ENCODE assay signal across 18 mouse cellular contexts in the genomic region with DNA sequence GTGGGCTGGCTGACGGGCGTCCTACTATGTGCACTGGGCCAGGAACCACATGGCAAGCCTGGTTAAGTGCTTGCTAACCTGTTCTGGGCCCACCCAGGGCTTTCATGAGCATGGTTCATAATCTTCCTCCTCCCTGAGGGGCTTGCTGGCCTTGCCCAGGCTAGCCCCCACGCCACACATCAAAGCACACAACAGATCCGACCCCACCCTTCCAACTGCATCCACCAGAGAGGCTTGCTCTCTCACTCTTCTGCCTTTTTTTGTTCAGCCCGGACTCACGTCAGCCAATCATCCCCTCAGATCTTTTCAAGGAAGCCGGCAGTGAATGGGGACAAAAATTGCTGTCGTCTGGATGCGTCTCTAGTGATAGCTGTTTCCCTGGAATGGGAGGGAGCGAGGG.
DNase-seq lines count a peak whose midpoint lies in the region; ATAC-seq and TF ChIP-seq lines count a peak whose summit lies in the region.
"Had no signal": no experiment of that assay in that cellular context is flagged by ENCODE, and none has a peak within 500 bp of the region (broad histone marks: within the 10 kb centered on the region; RNA-seq: fewer than 3 reads in every experiment).

No protein-coding gene starts in this region.

- no peak for DNase-seq in midbrain, embryonic 10.5 days (ENCODE audit: low spot score)
- no peak for DNase-seq in midbrain, postnatal 0 days (ENCODE audit: low spot score)
- DNase-seq in MEL (ENCODE audit: low read depth, low spot score) = no peak
- no peak for DNase-seq in forebrain, embryonic 14.5 days (ENCODE audit: low spot score)
- DNase-seq in kidney, adult 18-20 months = no peak
- DNase-seq in left cerebral cortex, postnatal 4 days = no peak
- DNase-seq: adrenal gland, adult 2 months; cerebellum, adult 2 months; cerebellum, postnatal 36 days; heart, adult 11 months; heart, postnatal 36 days; kidney, adult 11 months; kidney, postnatal 10 days; lung, adult 2 months; lung, postnatal 36 days; thymus, postnatal 36 days had no signal

- ATAC-seq in midbrain, postnatal 0 days (ENCODE audit: low FRiP score) = no peak
- ATAC-seq in forebrain, embryonic 14.5 days = no peak
- no peak for ATAC-seq in midbrain, embryonic 15.5 days (replicated peaks)
- ATAC-seq: liver, embryonic 12.5 days had no signal

- TF ChIP-seq RAD21 in MEL (IDR thresholded peaks at IDR 0.05; ENCODE audit: low read depth, low read length) = no peak

- H3K4me1 ChIP-seq in midbrain, embryonic 10.5 days = peaks cover 100% of the 10 kb centered on the region
- peaks cover 11% of the 10 kb centered on the region for H3K4me1 ChIP-seq in midbrain, postnatal 0 days (ENCODE audit: insufficient read depth, low read length)
- H3K4me1 ChIP-seq in MEL (ENCODE audit: control insufficient read depth in 1 of 2, insufficient read depth in 2 of 2, low read length in 2 of 2) = peaks cover 12 to 39% of the 10 kb centered on the region in 2 experiments
- peaks cover 47% of the 10 kb centered on the region for H3K4me1 ChIP-seq in forebrain, embryonic 14.5 days (ENCODE audit: control insufficient read depth, insufficient read depth, low read length)
- peaks cover 71% of the 10 kb centered on the region for H3K4me1 ChIP-seq in midbrain, embryonic 15.5 days

- H3K27ac ChIP-seq in midbrain, embryonic 10.5 days (replicated peaks) = peak overlapping the region; percentile 95
- no peak overlapping the region for H3K27ac ChIP-seq in midbrain, postnatal 0 days (ENCODE audit: low read depth, low read length)
- H3K27ac ChIP-seq in MEL (ENCODE audit: control insufficient read depth, low read depth, low read length) = peak overlapping the region; percentile 88; the same call in 1 of the 2 replicates
- 0 out of 2 replicates have a peak overlapping the region, but pooled peaks have one; percentile 21 for H3K27ac ChIP-seq in forebrain, embryonic 14.5 days (ENCODE audit: low read depth, low read length)
- peak overlapping the region; percentile 2; the same call in 1 of the 2 replicates for H3K27ac ChIP-seq in midbrain, embryonic 15.5 days
- H3K27ac ChIP-seq: liver, embryonic 12.5 days had no signal

- no peaks in the 10 kb centered on the region for H3K36me3 ChIP-seq in midbrain, embryonic 10.5 days
- no peaks in the 10 kb centered on the region for H3K36me3 ChIP-seq in midbrain, postnatal 0 days (ENCODE audit: insufficient read depth, low read length)
- H3K36me3 ChIP-seq in MEL (ENCODE audit: control insufficient read depth in 1 of 2, insufficient read depth in 2 of 2, low read length in 2 of 2) = peaks cover 0 to 12% of the 10 kb centered on the region in 2 experiments; a peak in 2 of 4 replicates
- H3K36me3 ChIP-seq in forebrain, embryonic 14.5 days (ENCODE audit: control insufficient read depth, insufficient read depth, low read length) = no peaks in the 10 kb centered on the region
- H3K36me3 ChIP-seq in midbrain, embryonic 15.5 days (replicated peaks) = no peaks in the 10 kb centered on the region
- H3K36me3 ChIP-seq: liver, embryonic 12.5 days had no signal

- no peaks in the 10 kb centered on the region; the same call in 1 of the 2 replicates for H3K9me3 ChIP-seq in midbrain, embryonic 10.5 days (replicated peaks)
- no peaks in the 10 kb centered on the region for H3K9me3 ChIP-seq in midbrain, postnatal 0 days (ENCODE audit: low read length)
- H3K9me3 ChIP-seq in MEL (replicated peaks; ENCODE audit: insufficient read depth, low read length) = no peaks in the 10 kb centered on the region
- no peaks in the 10 kb centered on the region for H3K9me3 ChIP-seq in forebrain, embryonic 14.5 days (replicated peaks; ENCODE audit: control insufficient read depth, low read length)
- H3K9me3 ChIP-seq in midbrain, embryonic 15.5 days = no peaks in the 10 kb centered on the region
- H3K9me3 ChIP-seq: liver, embryonic 12.5 days had no signal

- WGBS in midbrain, embryonic 10.5 days = 47% methylated on average over 10 of the region's 10 CpGs
- WGBS in midbrain, postnatal 0 days = 50% methylated on average over 10 of the region's 10 CpGs
- WGBS in forebrain, embryonic 14.5 days = 42% methylated on average over 10 of the region's 10 CpGs
- 40% methylated on average over 10 of the region's 10 CpGs for WGBS in midbrain, embryonic 15.5 days

- peaks cover 48% of the 10 kb centered on the region for H3K27me3 ChIP-seq in midbrain, embryonic 10.5 days (ENCODE audit: low read depth, poor library complexity, severe bottlenecking)
- no peaks in the 10 kb centered on the region for H3K27me3 ChIP-seq in midbrain, postnatal 0 days (ENCODE audit: insufficient read depth, low read length)
- no peaks in the 10 kb centered on the region for H3K27me3 ChIP-seq in MEL (ENCODE audit: control insufficient read depth in 1 of 2, insufficient read depth in 2 of 2, low read length in 2 of 2)
- H3K27me3 ChIP-seq in forebrain, embryonic 14.5 days (replicated peaks; ENCODE audit: control insufficient read depth, insufficient read depth, low read length) = no peaks in the 10 kb centered on the region
- no peaks in the 10 kb centered on the region for H3K27me3 ChIP-seq in midbrain, embryonic 15.5 days (replicated peaks)
- H3K27me3 ChIP-seq: liver, embryonic 12.5 days had no signal

- no peak for TF ChIP-seq EP300 in MEL (IDR thresholded peaks at IDR 0.05; ENCODE audit: low read depth in 1 of 2, low read length in 2 of 2)

- H3K4me2 ChIP-seq in midbrain, postnatal 0 days (ENCODE audit: low read depth, low read length, poor library complexity, severe bottlenecking) = no peak overlapping the region
- no peak overlapping the region for H3K4me2 ChIP-seq in forebrain, embryonic 14.5 days (ENCODE audit: low read length)
- no peak overlapping the region for H3K4me2 ChIP-seq in midbrain, embryonic 15.5 days
- H3K4me2 ChIP-seq: liver, embryonic 12.5 days had no signal

- no peak for TF ChIP-seq CTCF in midbrain, postnatal 0 days (IDR thresholded peaks at IDR 0.05)
- TF ChIP-seq CTCF in MEL (IDR thresholded peaks at IDR 0.05 in 2 of 3, conservative IDR thresholded peaks at IDR 0.05 in 1 of 3; ENCODE audit: control insufficient read depth in 1 of 3, insufficient read depth in 1 of 3, low read depth in 2 of 3, low read length in 3 of 3, poor library complexity in 1 of 3, severe bottlenecking in 1 of 3) = no peak

- no peak for TF ChIP-seq POLR2A in MEL (IDR thresholded peaks at IDR 0.05; ENCODE audit: control insufficient read depth in 1 of 2, insufficient read depth in 1 of 2, low read depth in 1 of 2, low read length in 2 of 2, poor library complexity in 1 of 2)

- H3K4me3 ChIP-seq in midbrain, embryonic 10.5 days = no peak overlapping the region
- no peak overlapping the region for H3K4me3 ChIP-seq in midbrain, postnatal 0 days (ENCODE audit: low read depth, low read length)
- no peak overlapping the region for H3K4me3 ChIP-seq in MEL (ENCODE audit: control insufficient read depth in 1 of 2, insufficient read depth in 1 of 2, low read depth in 2 of 2, low read length in 2 of 2)
- no peak overlapping the region for H3K4me3 ChIP-seq in forebrain, embryonic 14.5 days (ENCODE audit: low read depth, low read length)
- H3K4me3 ChIP-seq in midbrain, embryonic 15.5 days = no peak overlapping the region
- H3K4me3 ChIP-seq: liver, embryonic 12.5 days had no signal

- no peaks in the 10 kb centered on the region; the same call in 1 of the 2 replicates for H3K79me2 ChIP-seq in MEL (ENCODE audit: control insufficient read depth, insufficient read depth, low read length, poor library complexity)

- no peak overlapping the region for H3K9ac ChIP-seq in midbrain, postnatal 0 days (replicated peaks; ENCODE audit: low read length, poor library complexity, severe bottlenecking)
- no peak overlapping the region for H3K9ac ChIP-seq in MEL (ENCODE audit: control insufficient read depth, low read depth, low read length, poor library complexity, severe bottlenecking)
- no peak overlapping the region for H3K9ac ChIP-seq in forebrain, embryonic 14.5 days (ENCODE audit: low read length)
- no peak overlapping the region for H3K9ac ChIP-seq in midbrain, embryonic 15.5 days
- H3K9ac ChIP-seq: liver, embryonic 12.5 days had no signal

- intact Hi-C loops in left cerebral cortex, postnatal 4 days (cut with DNase I) = no loop called here

TF ChIP-seq in MEL, 35 proteins besides CTCF, POLR2A, EP300 and RAD21:
- TF ChIP-seq ZKSCAN1 (IDR thresholded peaks at IDR 0.05; ENCODE audit: low read depth, low read length) = 0 out of 2 replicates have a peak, but pooled peaks have one; percentile 64
- no peak for TF ChIP-seq KAT2A (conservative IDR thresholded peaks at IDR 0.05; ENCODE audit: low read depth, low read length)
- TF ChIP-seq MEF2A (IDR thresholded peaks at IDR 0.05; ENCODE audit: extremely low read depth, insufficient replicate concordance, low read depth, low read length, poor library complexity, severe bottlenecking) = no peak
